Mouse (Mus musculus) forebrain, embryonic 13.5 days (tissue): ENCODE measurements around the gene Gpc6. TPM values are rescaled to one million over a fixed set of nuclear protein-coding genes. Genes with fewer than 3 reads are reported as not detected.

Experiments used
- ATAC-seq: fragments of 200-750 bp; cut with Nextera tagmentation; 2 replicates; pipeline ENCODE4 v1.8.0; 2017
- H3K27ac ChIP-seq: fragments of 300-500 bp; sonication (generic); 2 replicates; pipeline ENCODE4 v1.5.1; 2015; ENCODE audit warnings: inconsistent platforms, mild to moderate bottlenecking, moderate library complexity
- H3K27me3 ChIP-seq: fragments of 300-500 bp; sonication (generic); 2 replicates; pipeline ENCODE4 v1.6.1; 2015; ENCODE audit warnings: mild to moderate bottlenecking, inconsistent platforms
- H3K36me3 ChIP-seq: fragments of 300-500 bp; sonication (generic); 2 replicates; pipeline ENCODE4 v1.6.1; 2015; ENCODE audit warnings: mild to moderate bottlenecking, inconsistent platforms; ENCODE audit not compliant: poor library complexity, severe bottlenecking
- H3K4me1 ChIP-seq: fragments of 300-500 bp; sonication (generic); 2 replicates; pipeline ENCODE4 v1.6.1; 2015; ENCODE audit warnings: inconsistent platforms
- H3K4me2 ChIP-seq: fragments of 300-500 bp; sonication (generic); 2 replicates; pipeline ENCODE4 v1.6.1; 2015; ENCODE audit warnings: inconsistent platforms, mild to moderate bottlenecking, moderate library complexity
- H3K4me3 ChIP-seq: fragments of 300-500 bp; sonication (generic); 2 replicates; pipeline ENCODE4 v1.5.1; 2015; ENCODE audit warnings: mild to moderate bottlenecking, inconsistent platforms
- H3K9ac ChIP-seq: fragments of 300-500 bp; sonication (generic); 2 replicates; pipeline ENCODE4 v1.6.1; 2015; ENCODE audit warnings: mild to moderate bottlenecking, inconsistent platforms
- H3K9me3 ChIP-seq: fragments of 300-500 bp; sonication (generic); replicated peaks from 2 replicates; pipeline ENCODE4 v1.6.1; 2016; ENCODE audit warnings: inconsistent platforms
- WGBS: fragments of 180-500 bp; shearing (Covaris S2); methylation state at CpG from one replicate; pipeline ENCODE4 v1.1.7; 2015; 5-methylcytosine and 5-hydroxymethylcytosine counted together
- polyA plus RNA-seq: library from polyadenylated mRNA; unstranded; fragments of >200 nt; fragmentation: Nextera tagmentation; extraction: Ambion mirVana; gene quantifications from 2 replicates; pipeline ENCODE4 v1.2.1, GENCODE M21; 2015

Gpc6 gene
- polyA plus RNA-seq = 20.0 and 24.9 TPM in 2 replicates

- H3K4me3 ChIP-seq = peak within 1 kb of the TSS; percentile 77
- peak within 1 kb of the TSS; percentile 93 for H3K27ac ChIP-seq
- H3K27me3 ChIP-seq = no peaks in the 10 kb centered on the region
- H3K4me2 ChIP-seq = peak within 1 kb of the TSS; percentile 72
- H3K4me1 ChIP-seq = peaks cover 27% of the 10 kb centered on the region
- peak; percentile 81 for ATAC-seq
- under 1% methylated on average over 38 of the region's 38 CpGs for WGBS
- H3K9ac ChIP-seq = peak within 1 kb of the TSS; percentile 87
- no peaks in the 10 kb centered on the region for H3K36me3 ChIP-seq
- H3K9me3 ChIP-seq = no peaks in the 10 kb centered on the region
Observed at GRCm38 (mm10) chr14:116924876-116925601, at the start of gene Gpc6. Gene Gpc6 (plus strand): TSS chr14:116925315.

GRCm38 (mm10) chr14:116882480-116883044 lies 42.6 kb upstream of the Gpc6 start:
- no peak overlapping the region for H3K9ac ChIP-seq
- H3K4me2 ChIP-seq = peak overlapping the region; percentile 43
- no peaks in the 10 kb centered on the region for H3K36me3 ChIP-seq
- H3K27ac ChIP-seq = no peak overlapping the region
- H3K4me1 ChIP-seq = peaks cover 5% of the 10 kb centered on the region; the same call in 1 of the 2 replicates
- no peak overlapping the region for H3K4me3 ChIP-seq
- H3K9me3 ChIP-seq = no peaks in the 10 kb centered on the region
- no peaks in the 10 kb centered on the region for H3K27me3 ChIP-seq
- WGBS = 17% methylated on average over 7 of the region's 7 CpGs
- ATAC-seq = peak; percentile 70

GRCm38 (mm10) chr14:116894316-116894715 lies 30.8 kb upstream of the Gpc6 start:
- Histone ChIP-seq H3K36me3 (no peaks in the 10 kb centered on the region), H3K27ac (no peak overlapping the region), H3K4me2 (no peak overlapping the region), H3K4me3 (no peak overlapping the region), H3K9me3 (no peaks in the 10 kb centered on the region), H3K4me1 (no peaks in the 10 kb centered on the region), H3K9ac (no peak overlapping the region), H3K27me3 (no peaks in the 10 kb centered on the region)
- WGBS = 82% methylated on average over 3 of the region's 3 CpGs
- ATAC-seq = no peak

- no peak for ATAC-seq
- H3K4me1 ChIP-seq = no peaks in the 10 kb centered on the region
- H3K27ac ChIP-seq = no peak overlapping the region
- H3K4me2 ChIP-seq = no peak overlapping the region
- H3K36me3 ChIP-seq = no peaks in the 10 kb centered on the region
- 32% methylated on average over 1 of the region's 1 CpGs for WGBS
- no peak overlapping the region for H3K9ac ChIP-seq
- H3K9me3 ChIP-seq = no peaks in the 10 kb centered on the region
- H3K4me3 ChIP-seq = no peak overlapping the region
- no peaks in the 10 kb centered on the region for H3K27me3 ChIP-seq
Observed at GRCm38 (mm10) chr14:116897971-116898370, 27.1 kb upstream of the Gpc6 start.

- ATAC-seq = no peak
- no peaks in the 10 kb centered on the region for H3K36me3 ChIP-seq
- 67% methylated on average over 1 of the region's 1 CpGs for WGBS
Observed at GRCm38 (mm10) chr14:116911768-116912167, 13.3 kb upstream of the Gpc6 start.

GRCm38 (mm10) chr14:116916874-116917273 lies 8.2 kb upstream of the Gpc6 start:
- H3K9me3 ChIP-seq = no peaks in the 10 kb centered on the region
- no peak overlapping the region for H3K9ac ChIP-seq
- H3K4me2 ChIP-seq = no peak overlapping the region
- H3K4me3 ChIP-seq = no peak overlapping the region
- ATAC-seq = no peak
- H3K27me3 ChIP-seq = no peaks in the 10 kb centered on the region
- H3K4me1 ChIP-seq = peaks cover 6% of the 10 kb centered on the region
- H3K36me3 ChIP-seq = no peaks in the 10 kb centered on the region
- 43% methylated on average over 6 of the region's 6 CpGs for WGBS
- H3K27ac ChIP-seq = no peak overlapping the region

More at GRCm38 (mm10) chr14:116911768-116912167, 13.3 kb upstream of the Gpc6 start:
- peaks cover 1% of the 10 kb centered on the region for H3K4me1 ChIP-seq
- no peak overlapping the region for H3K9ac ChIP-seq
- H3K4me2 ChIP-seq = no peak overlapping the region
- no peak overlapping the region for H3K27ac ChIP-seq
- no peaks in the 10 kb centered on the region; the same call in 1 of the 2 replicates for H3K9me3 ChIP-seq
- H3K27me3 ChIP-seq = no peaks in the 10 kb centered on the region
- H3K4me3 ChIP-seq = no peak overlapping the region

- ATAC-seq = no peak
- WGBS = 18% methylated on average over 2 of the region's 2 CpGs
- H3K9ac ChIP-seq = no peak overlapping the region
Observed at GRCm38 (mm10) chr14:116924266-116924665, 849 bp upstream of the Gpc6 start.

GRCm38 (mm10) chr14:116925691-116926403 lies 732 bp downstream of the Gpc6 start:
- peak; percentile 43 for ATAC-seq
- H3K4me1 ChIP-seq = peaks cover 27% of the 10 kb centered on the region
- H3K4me2 ChIP-seq = peak overlapping the region; percentile 72
- no peaks in the 10 kb centered on the region for H3K9me3 ChIP-seq
- H3K4me3 ChIP-seq = peak overlapping the region; percentile 77
- WGBS = under 1% methylated on average over 55 of the region's 58 CpGs
- H3K27ac ChIP-seq = peak overlapping the region; percentile 93
- H3K36me3 ChIP-seq = no peaks in the 10 kb centered on the region
- no peaks in the 10 kb centered on the region for H3K27me3 ChIP-seq
- peak overlapping the region; percentile 87 for H3K9ac ChIP-seq

More at GRCm38 (mm10) chr14:116924266-116924665, 849 bp upstream of the Gpc6 start:
- no peaks in the 10 kb centered on the region for H3K9me3 ChIP-seq
- H3K27me3 ChIP-seq = no peaks in the 10 kb centered on the region
- peak overlapping the region; percentile 72 for H3K4me2 ChIP-seq
- no peak overlapping the region for H3K27ac ChIP-seq
- no peak overlapping the region for H3K4me3 ChIP-seq
- peaks cover 25% of the 10 kb centered on the region for H3K4me1 ChIP-seq
- no peaks in the 10 kb centered on the region for H3K36me3 ChIP-seq

- Histone ChIP-seq H3K4me1 (peaks cover 27% of the 10 kb centered on the region), H3K9me3 (no peaks in the 10 kb centered on the region), H3K36me3 (no peaks in the 10 kb centered on the region), H3K27ac (peak overlapping the region; percentile 93), H3K9ac (peak overlapping the region; percentile 87), H3K4me2 (peak overlapping the region; percentile 72), H3K27me3 (no peaks in the 10 kb centered on the region), H3K4me3 (peak overlapping the region; percentile 77)
- ATAC-seq = peak; percentile 85
- under 1% methylated on average over 52 of the region's 52 CpGs for whole genome bisulfite sequencing
Observed at GRCm38 (mm10) chr14:116926404-116927171, 1.5 kb downstream of the Gpc6 start.

- Histone ChIP-seq H3K27ac (peak overlapping the region; percentile 93), H3K9ac (peak overlapping the region; percentile 87), H3K4me2 (peak overlapping the region; percentile 72), H3K4me3 (peak overlapping the region; percentile 77), H3K36me3 (no peaks in the 10 kb centered on the region), H3K27me3 (no peaks in the 10 kb centered on the region), H3K9me3 (no peaks in the 10 kb centered on the region), H3K4me1 (peaks cover 27% of the 10 kb centered on the region)
- ATAC-seq = no peak
- under 1% methylated on average over 21 of the region's 21 CpGs for WGBS
Observed at GRCm38 (mm10) chr14:116927341-116928315, 2.5 kb downstream of the Gpc6 start.

GRCm38 (mm10) chr14:116928395-116928794 lies 3.3 kb downstream of the Gpc6 start:
- Histone ChIP-seq H3K4me1 (peaks cover 27% of the 10 kb centered on the region), H3K9me3 (no peaks in the 10 kb centered on the region), H3K9ac (peak overlapping the region; percentile 87), H3K4me3 (peak overlapping the region; percentile 77), H3K4me2 (peak overlapping the region; percentile 72), H3K27ac (no peak overlapping the region), H3K27me3 (no peaks in the 10 kb centered on the region), H3K36me3 (no peaks in the 10 kb centered on the region)
- 53% methylated on average over 2 of the region's 2 CpGs for WGBS
- ATAC-seq = no peak
